Mouse (Mus musculus): ENCODE results near the gene Tnrc18.
A peak's percentile ranks its signal among the peaks of the same experiment; 100 is the strongest.

Tnrc18 gene

GRCm38 (mm10) chr5:142769641-142770040 is 47.8 kb downstream of the Tnrc18 start:
- Histone ChIP-seq H3K9me3 (ENCODE audit: low read length) (0 out of 2 replicates have a peak, but pooled peaks cover 2% of the 10 kb centered on the region), H3K4me3 (replicated peaks; ENCODE audit: low read length) (no peak overlapping the region)
- TF ChIP-seq NANOG (IDR thresholded peaks at IDR 0.05; ENCODE audit: borderline replicate concordance, low read length) = no peak
- TF ChIP-seq POU5F1 (IDR thresholded peaks at IDR 0.05; ENCODE audit: borderline replicate concordance, low read length) = no peak
- TF ChIP-seq CTCF (conservative IDR thresholded peaks at IDR 0.05; ENCODE audit: low read length) = no peak

GRCm38 (mm10) chr5:142768352-142769267 is 48.9 kb downstream of the Tnrc18 start:
- H3K4me3 ChIP-seq (replicated peaks; ENCODE audit: low read length) = no peak overlapping the region
- H3K36me3 ChIP-seq (ENCODE audit: insufficient read depth, low read length) = peaks cover 71% of the 10 kb centered on the region
- H3K27me3 ChIP-seq (ENCODE audit: insufficient read depth, low read length) = no peaks in the 10 kb centered on the region
- H3K4me1 ChIP-seq (replicated peaks; ENCODE audit: low read depth, low read length) = peaks cover 92% of the 10 kb centered on the region
- TF ChIP-seq NANOG (IDR thresholded peaks at IDR 0.05; ENCODE audit: borderline replicate concordance, low read length) (no peak), CTCF (conservative IDR thresholded peaks at IDR 0.05; ENCODE audit: low read length) (no peak), POU5F1 (IDR thresholded peaks at IDR 0.05; ENCODE audit: borderline replicate concordance, low read length) (no peak)
- 0 out of 2 replicates have a peak, but pooled peaks cover 2% of the 10 kb centered on the region for H3K9me3 ChIP-seq (ENCODE audit: low read length)

More at GRCm38 (mm10) chr5:142769641-142770040, 47.8 kb downstream of the Tnrc18 start:
- Histone ChIP-seq H3K27me3 (ENCODE audit: insufficient read depth, low read length) (no peaks in the 10 kb centered on the region), H3K4me1 (replicated peaks; ENCODE audit: low read depth, low read length) (peaks cover 91% of the 10 kb centered on the region), H3K36me3 (ENCODE audit: insufficient read depth, low read length) (peaks cover 70% of the 10 kb centered on the region)

GRCm38 (mm10) chr5:142767937-142768336 is 49.5 kb downstream of the Tnrc18 start:
- peaks cover 86% of the 10 kb centered on the region for H3K4me1 ChIP-seq (replicated peaks; ENCODE audit: low read depth, low read length)
- no peak overlapping the region for H3K4me3 ChIP-seq (replicated peaks; ENCODE audit: low read length)
- TF ChIP-seq CTCF (conservative IDR thresholded peaks at IDR 0.05; ENCODE audit: low read length) (peak; percentile 42), POU5F1 (IDR thresholded peaks at IDR 0.05; ENCODE audit: borderline replicate concordance, low read length) (no peak)
- peaks cover 71% of the 10 kb centered on the region for H3K36me3 ChIP-seq (ENCODE audit: insufficient read depth, low read length)
- no peaks in the 10 kb centered on the region for H3K27me3 ChIP-seq (ENCODE audit: insufficient read depth, low read length)
- 0 out of 2 replicates have a peak, but pooled peaks cover 2% of the 10 kb centered on the region for H3K9me3 ChIP-seq (ENCODE audit: low read length)

- Histone ChIP-seq H3K4me3 (replicated peaks; ENCODE audit: low read length) (no peak overlapping the region), H3K27me3 (ENCODE audit: insufficient read depth, low read length) (no peaks in the 10 kb centered on the region), H3K9me3 (ENCODE audit: low read length) (no peaks in the 10 kb centered on the region), H3K36me3 (ENCODE audit: insufficient read depth, low read length) (peaks cover 69% of the 10 kb centered on the region), H3K4me1 (replicated peaks; ENCODE audit: low read depth, low read length) (peaks cover 88% of the 10 kb centered on the region)
- no peak for TF ChIP-seq POU5F1 (IDR thresholded peaks at IDR 0.05; ENCODE audit: borderline replicate concordance, low read length)
- no peak for TF ChIP-seq NANOG (IDR thresholded peaks at IDR 0.05; ENCODE audit: borderline replicate concordance, low read length)
- TF ChIP-seq CTCF (conservative IDR thresholded peaks at IDR 0.05; ENCODE audit: low read length) = no peak
These were observed 50.8 kb downstream of the Tnrc18 start for GRCm38 (mm10) chr5:142766708-142767107.

- H3K27me3 ChIP-seq (ENCODE audit: insufficient read depth, low read length) = no peaks in the 10 kb centered on the region
These were observed 52.6 kb downstream of the Tnrc18 start for GRCm38 (mm10) chr5:142764889-142765288.

GRCm38 (mm10) chr5:142764306-142764705 is 53.2 kb downstream of the Tnrc18 start:
- TF ChIP-seq POU5F1 (IDR thresholded peaks at IDR 0.05; ENCODE audit: borderline replicate concordance, low read length) = no peak
- no peak for TF ChIP-seq NANOG (IDR thresholded peaks at IDR 0.05; ENCODE audit: borderline replicate concordance, low read length)
- TF ChIP-seq CTCF (conservative IDR thresholded peaks at IDR 0.05; ENCODE audit: low read length) = no peak
- no peaks in the 10 kb centered on the region for H3K27me3 ChIP-seq (ENCODE audit: insufficient read depth, low read length)

More at GRCm38 (mm10) chr5:142764889-142765288, 52.6 kb downstream of the Tnrc18 start:
- Histone ChIP-seq H3K4me3 (replicated peaks; ENCODE audit: low read length) (peak overlapping the region; percentile 75), H3K9me3 (ENCODE audit: low read length) (no peaks in the 10 kb centered on the region), H3K36me3 (ENCODE audit: insufficient read depth, low read length) (peaks cover 66% of the 10 kb centered on the region), H3K4me1 (replicated peaks; ENCODE audit: low read depth, low read length) (peaks cover 78% of the 10 kb centered on the region)
- TF ChIP-seq NANOG (IDR thresholded peaks at IDR 0.05; ENCODE audit: borderline replicate concordance, low read length) (no peak), POU5F1 (IDR thresholded peaks at IDR 0.05; ENCODE audit: borderline replicate concordance, low read length) (no peak), CTCF (conservative IDR thresholded peaks at IDR 0.05; ENCODE audit: low read length) (no peak)

GRCm38 (mm10) chr5:142762082-142762807 is 55.2 kb downstream of the Tnrc18 start:
- no peak overlapping the region for H3K4me3 ChIP-seq (replicated peaks; ENCODE audit: low read length)
- no peaks in the 10 kb centered on the region for H3K9me3 ChIP-seq (ENCODE audit: low read length)
- peaks cover 77% of the 10 kb centered on the region for H3K36me3 ChIP-seq (ENCODE audit: insufficient read depth, low read length)
- no peaks in the 10 kb centered on the region for H3K27me3 ChIP-seq (ENCODE audit: insufficient read depth, low read length)
- TF ChIP-seq NANOG (IDR thresholded peaks at IDR 0.05; ENCODE audit: borderline replicate concordance, low read length) (no peak), CTCF (conservative IDR thresholded peaks at IDR 0.05; ENCODE audit: low read length) (no peak), POU5F1 (IDR thresholded peaks at IDR 0.05; ENCODE audit: borderline replicate concordance, low read length) (no peak)
- H3K4me1 ChIP-seq (replicated peaks; ENCODE audit: low read depth, low read length) = peaks cover 52% of the 10 kb centered on the region

More at GRCm38 (mm10) chr5:142764306-142764705, 53.2 kb downstream of the Tnrc18 start:
- H3K9me3 ChIP-seq (ENCODE audit: low read length) = no peaks in the 10 kb centered on the region
- peak overlapping the region; percentile 75 for H3K4me3 ChIP-seq (replicated peaks; ENCODE audit: low read length)
- peaks cover 66% of the 10 kb centered on the region for H3K36me3 ChIP-seq (ENCODE audit: insufficient read depth, low read length)
- H3K4me1 ChIP-seq (replicated peaks; ENCODE audit: low read depth, low read length) = peaks cover 73% of the 10 kb centered on the region

Data from E14TG2a.4 (cell line).